Mouse (Mus musculus): ENCODE measurements around the gene Gm45716.

DNA sequence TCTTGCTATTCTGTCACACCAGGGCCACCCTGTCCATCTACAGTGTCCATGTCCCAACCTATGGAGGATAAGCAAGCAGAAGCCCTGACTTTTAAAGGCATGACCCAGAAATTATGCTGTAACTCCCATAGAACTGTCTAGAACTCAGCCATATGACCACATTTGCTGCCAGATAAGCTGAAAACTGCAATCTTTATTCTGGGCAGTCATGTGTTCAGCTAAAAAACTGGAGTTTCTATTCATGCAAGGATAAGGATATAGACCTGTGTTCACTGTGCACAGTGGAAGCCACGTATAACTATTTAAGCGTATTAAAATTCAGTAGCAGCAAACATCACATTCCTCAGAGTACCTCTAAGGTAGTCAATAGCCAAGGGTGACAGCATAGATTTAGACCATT lies 55.8 kb downstream of the Gm45716 start:
- TF ChIP-seq CTCF (IDR thresholded peaks at IDR 0.05; ENCODE audit: insufficient read depth, low read length) = no peak
- TF ChIP-seq POLR2A (IDR thresholded peaks at IDR 0.05; ENCODE audit: borderline replicate concordance, extremely low read depth, low read depth, low read length) = no peak

Data from lung, adult 2 months (tissue).